Mouse (Mus musculus): ENCODE data around the gene Med13l. TPM values are rescaled to one million over a fixed set of nuclear protein-coding genes. Genes with fewer than 3 reads are reported as not detected.

Med13l gene
- total RNA-seq, 2 experiments from 2014 or later: 74.8 to 75.7 TPM

DNA sequence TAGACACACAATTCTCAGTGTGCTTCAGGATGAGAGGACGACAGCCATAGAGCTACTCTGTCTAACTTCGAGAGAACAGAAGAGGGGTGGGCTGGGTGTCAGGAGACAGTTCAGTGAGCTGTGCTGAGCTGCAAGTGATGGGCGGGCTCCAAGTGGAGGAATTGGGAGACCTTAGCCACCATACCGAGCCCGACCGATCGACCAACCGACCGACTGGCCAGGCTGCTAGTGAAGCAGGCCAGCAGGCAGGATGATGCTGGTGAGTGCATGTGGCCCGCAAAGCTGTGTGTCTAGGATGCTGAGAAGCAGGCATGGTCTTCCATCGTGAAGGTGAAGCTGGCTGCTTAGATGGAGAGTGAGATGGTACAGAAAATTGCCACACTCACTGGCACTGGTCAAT lies 94.1 kb downstream of the Med13l start:
- DNase-seq (ENCODE audit: low spot score in 2 of 2): no peak

DNA sequence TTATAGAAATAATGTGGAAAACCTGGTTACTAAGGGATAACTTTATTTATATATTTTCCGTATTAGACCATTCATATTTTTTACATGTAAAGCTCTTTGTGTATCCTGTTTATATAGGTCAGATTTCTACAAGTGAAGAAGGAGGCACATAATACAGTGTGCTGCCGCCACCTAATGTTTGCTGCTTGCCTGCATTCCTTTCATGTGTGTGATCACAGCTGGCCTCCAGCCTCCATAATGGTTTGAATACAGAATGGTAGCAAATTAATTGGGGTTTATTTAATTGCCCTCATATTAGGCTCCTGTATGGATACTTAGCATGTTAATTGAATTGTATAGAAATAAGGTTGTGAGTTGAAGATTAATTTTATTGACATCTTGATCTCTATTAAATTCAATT lies 94.5 kb downstream of the Med13l start:
- peak in 1 of 2 experiments; percentile 49 for DNase-seq (ENCODE audit: low spot score in 2 of 2)

DNA sequence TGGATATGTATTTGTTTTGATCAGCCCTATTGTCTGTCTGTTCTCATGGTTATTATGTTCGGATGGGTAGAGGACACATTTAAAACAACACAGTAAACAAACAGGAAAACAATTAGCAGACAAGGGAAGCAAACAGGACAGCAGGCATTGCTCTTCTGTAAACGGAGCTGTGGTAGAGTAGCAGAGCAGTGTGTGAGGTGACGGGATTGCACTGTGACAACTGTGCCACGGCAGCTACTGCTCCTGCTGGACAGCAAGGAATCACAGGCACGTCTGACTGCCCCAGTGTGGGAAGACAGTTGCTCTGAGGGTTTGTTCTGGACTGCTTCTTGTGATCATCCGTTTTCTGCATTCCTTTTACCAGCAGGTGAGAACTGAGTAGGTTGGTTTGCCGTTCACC lies 94.9 kb downstream of the Med13l start:
- no peak for DNase-seq (ENCODE audit: low spot score in 2 of 2)

DNA sequence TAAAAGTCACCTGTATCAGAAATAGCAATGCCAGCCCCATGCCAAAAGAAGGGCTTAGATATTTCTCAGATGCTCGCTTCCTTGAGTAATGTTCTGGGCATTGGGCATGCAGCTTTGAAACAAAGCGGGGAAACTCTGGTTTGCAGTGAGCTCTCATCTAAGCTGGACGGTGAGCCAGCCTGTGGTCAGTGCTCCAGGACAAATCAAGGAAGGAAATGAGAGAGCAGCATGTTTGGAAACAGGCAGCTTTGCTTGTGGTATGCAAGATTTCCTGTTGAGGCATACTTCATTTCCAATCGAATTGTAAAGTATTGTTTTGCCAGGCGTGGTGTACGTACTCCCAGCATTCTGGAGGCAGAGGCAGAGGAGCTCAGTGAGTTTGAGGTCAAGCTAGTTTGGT lies 95.5 kb downstream of the Med13l start:
- DNase-seq (ENCODE audit: low spot score in 2 of 2): no peak

DNA sequence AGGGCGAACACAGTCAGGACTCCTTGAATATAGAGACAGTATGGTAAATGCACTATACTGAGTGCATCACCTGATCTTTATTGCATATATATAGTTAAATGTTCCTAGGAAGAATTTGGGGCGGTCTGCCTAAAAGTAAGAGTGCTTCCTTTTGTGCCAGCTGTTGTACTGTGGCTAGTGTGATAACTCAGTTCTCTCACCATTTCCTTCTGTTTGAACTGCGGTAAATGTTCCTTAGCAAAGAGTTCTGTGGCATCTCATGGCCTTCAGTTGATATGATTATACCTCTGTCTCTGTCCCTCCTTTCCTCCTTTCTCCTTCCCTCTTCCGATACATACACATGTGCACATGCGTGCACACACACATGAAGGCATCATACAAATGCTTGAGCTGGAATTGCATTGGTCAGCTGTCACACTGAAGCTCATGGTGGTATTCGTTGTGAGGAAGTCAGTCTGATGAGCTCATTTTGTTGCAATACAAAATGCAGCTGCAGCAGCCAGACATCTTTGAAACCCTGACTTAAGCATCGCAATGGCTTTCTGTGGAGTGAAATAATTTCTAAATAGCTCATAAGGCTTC lies 97.9 kb downstream of the Med13l start:
- no peak for DNase-seq (ENCODE audit: low spot score in 2 of 2)

DNA sequence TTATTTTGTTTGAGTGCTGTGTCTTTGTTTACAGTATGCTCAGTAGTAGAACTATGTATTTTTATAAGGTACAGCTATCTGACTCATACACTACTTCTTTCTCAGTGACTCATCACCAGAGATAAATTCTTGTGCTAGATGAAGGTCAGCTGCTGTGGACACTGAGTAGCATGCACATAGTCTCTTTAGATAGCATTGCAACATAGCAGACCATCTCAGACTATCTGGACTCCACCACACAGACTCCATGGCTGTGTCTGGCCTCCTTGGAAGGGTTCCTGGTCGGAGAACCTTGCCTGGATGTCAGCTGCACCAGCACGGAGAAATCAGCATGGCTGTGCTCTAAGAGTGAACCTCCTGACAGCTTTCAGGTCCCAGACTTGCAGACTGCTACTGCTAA lies 99.2 kb downstream of the Med13l start:
- no peak for DNase-seq (ENCODE audit: low spot score in 2 of 2)

DNA sequence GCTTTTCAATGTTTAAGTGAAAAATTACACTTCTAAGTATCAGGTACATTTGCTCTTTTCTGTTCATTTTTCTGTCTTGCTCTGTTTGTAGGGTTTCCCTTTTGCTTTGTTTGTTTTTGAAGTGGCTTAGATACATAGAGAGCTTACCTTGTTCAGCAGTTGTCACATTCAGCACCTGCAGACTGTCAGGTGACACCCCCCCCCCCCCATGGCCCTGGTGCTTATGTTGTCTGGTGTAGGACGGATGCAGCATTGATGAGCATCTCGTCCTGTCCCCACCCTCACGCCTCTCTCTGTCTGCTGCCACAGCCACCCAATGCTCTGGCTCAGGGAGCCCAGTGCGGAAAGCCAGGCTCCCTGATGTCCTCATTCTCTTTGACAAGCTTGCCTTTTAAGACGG lies 101.3 kb downstream of the Med13l start:
- no peak for DNase-seq (ENCODE audit: low spot score in 2 of 2)

DNA sequence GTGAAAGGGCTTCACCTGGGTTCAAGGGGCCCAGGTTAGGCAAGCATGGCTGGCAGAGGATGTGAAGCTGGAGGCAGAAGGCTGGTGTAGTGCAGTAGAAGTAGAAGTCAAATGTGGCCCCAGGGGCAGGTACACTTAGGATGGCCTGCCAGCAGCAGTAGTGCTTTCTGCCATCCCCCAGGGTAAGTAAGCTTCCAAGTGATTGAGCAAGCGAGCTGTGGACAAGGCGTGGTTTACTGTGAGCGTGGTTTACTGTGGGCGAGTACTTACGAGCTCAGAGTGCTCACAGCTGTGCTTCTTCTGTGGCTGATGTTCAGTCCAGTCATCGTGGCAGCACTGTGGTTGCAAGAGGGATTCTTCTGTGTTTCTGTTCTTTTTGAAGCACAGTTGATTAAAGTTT lies 103.5 kb downstream of the Med13l start:
- no peak for DNase-seq (ENCODE audit: low spot score in 2 of 2)

DNA sequence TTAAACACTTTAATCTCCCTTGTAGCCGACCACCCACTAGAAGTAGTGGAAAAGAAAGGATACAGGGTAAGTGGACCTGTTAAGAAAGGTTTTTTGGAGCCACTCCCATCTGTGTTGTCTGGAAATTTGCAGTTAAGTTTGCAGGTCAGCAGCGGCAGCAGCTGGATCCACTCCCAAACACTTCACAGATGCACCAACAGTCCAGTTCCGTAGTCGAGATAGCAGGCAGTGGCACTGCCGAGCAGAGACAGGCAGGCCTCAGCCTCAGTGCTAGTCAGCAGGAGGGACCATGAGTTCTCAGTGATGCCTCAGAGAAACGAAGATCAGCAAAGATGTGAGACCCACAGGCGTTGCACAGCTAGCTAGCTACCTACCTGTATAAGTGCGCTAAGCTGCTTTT lies 104.5 kb downstream of the Med13l start:
- DNase-seq (ENCODE audit: low spot score in 2 of 2): no peak

DNA sequence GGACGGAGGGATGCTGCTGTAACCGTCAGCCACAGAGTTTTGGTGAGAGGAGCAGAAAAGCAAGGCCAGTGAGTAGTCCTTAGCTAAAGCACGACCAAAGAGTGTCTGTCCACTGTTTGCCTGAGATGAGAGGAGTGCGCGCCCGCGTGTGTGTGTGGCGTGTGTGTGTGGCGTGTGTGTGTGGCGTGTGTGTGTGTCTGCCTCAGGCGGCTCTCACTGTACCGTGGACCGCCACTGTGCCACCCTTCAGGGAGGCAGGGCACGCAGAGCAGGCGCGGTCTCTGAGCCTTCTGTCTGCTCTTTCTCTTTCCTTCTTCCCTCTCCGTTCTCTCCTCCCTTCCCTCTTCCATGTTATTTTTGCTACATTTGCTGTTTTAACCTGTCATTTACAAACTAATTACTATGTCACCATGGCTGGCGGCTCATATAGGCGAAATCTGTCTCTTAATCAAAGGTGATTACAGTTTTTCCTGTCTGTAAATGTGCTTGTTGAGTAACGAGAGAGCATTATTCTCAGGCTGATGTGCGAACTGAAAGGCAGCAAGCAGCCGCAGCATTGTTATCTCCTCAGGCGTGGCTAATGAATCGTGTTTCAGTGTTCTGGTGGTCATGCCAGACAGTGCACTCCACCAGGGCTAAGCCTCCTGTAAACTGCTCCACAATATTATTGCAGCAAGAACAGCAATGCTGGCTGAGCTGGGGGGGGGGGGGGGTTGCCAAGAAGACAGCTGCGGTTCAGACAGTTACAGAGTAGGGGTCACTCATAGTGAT lies 106.1 kb downstream of the Med13l start:
- no peak for DNase-seq (ENCODE audit: low spot score in 2 of 2)

DNA sequence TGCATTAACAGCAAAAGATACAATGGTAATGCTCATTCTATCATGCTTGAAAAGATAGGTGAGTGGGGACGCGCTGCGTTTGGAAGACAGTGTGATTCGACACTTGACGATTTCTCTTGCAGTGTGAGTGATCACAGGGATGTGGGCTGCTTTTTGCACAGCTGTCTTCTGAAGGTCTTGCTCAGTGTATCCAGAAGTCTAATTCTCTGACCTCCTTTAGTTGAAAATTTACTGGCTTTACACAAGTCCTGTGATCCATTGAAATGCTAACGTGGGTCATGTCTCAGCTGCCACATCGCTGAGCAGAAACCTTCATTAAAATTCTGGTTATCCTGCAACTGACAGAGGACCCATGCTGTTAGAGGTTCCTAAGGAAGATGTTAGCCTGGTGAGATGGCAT lies 107.4 kb downstream of the Med13l start:
- DNase-seq (ENCODE audit: low spot score in 2 of 2): no peak

DNA sequence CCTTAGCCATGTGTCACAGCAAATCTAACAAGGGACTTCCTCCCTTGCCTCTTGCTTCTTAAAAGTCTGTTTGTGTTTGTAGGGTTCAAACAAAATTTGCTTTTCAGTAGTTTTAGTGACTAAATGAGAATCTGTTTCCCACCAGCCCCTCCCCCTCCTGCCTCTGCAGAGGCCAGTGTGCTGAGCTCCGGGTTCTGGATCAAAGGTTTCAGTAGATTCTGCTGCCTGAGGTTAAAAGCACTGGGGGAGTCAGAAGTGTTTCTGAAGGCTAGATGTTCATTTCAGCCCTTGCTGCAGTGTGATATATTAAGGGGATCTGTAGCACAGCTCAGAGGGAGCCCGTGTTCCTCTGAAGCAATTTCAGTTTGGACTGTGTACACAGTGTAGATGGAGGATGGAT lies 108.5 kb downstream of the Med13l start:
- DNase-seq (ENCODE audit: low spot score in 2 of 2): no peak

DNA sequence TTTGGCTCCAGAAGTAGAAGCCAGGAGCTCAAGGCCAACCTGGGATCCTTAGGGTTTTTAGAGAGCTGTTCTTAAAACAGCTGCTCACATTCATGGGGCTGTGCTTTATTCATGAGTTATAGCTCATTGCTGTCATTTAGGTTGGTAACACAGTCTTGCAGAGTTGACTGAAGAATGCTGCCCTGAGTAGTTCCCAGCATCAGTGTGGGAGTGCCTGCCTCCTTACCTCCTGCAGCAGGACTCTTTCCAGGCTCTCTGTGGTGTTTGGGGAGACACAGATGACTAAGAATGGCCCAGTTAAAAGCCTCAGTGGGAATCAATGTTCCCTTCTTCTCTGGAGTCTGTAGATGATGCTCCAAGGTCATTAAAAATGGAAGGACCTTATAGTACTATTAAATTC lies 111.6 kb downstream of the Med13l start:
- no peak for DNase-seq (ENCODE audit: low spot score in 2 of 2)

DNA sequence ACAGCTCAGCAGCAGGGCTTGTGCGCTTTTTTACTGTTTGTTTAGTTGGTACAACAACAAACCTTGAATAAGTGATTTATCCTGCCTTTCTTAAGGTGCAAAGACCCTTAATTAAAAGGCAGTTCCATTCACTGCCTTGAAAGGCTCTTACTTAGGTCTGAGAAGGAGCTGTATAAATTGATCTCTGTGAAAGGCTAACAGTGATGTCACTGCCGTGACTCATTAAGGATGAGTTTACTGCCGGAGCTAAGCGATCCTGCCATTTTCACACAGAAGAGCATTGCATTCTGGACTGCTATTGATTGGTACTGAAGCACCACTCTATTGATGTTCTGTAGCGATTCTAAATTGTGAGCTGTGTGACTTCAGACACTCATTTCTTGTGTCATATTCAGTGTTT lies 113.4 kb downstream of the Med13l start:
- DNase-seq (ENCODE audit: low spot score in 2 of 2): no peak

DNA sequence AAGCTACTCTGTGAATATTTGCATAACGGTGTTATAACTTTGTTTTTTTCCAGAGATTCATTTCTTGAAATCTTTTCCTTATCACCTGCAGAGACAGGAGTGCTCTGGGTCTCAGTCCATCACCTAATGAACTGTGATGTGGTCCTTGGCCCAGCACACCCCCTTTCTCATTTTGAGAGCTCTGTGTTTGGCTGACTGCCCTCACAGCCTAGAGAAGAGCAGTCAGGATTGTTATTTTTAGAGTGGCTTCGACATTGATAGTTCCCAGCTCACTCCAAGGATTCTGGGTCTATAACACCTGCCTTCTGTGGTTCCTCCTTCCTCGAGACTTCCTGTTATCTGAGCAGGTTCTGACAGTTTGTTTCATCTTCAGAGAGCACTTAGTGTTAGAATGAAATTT lies 113.8 kb downstream of the Med13l start:
- no peak for DNase-seq (ENCODE audit: low spot score in 2 of 2)

DNA sequence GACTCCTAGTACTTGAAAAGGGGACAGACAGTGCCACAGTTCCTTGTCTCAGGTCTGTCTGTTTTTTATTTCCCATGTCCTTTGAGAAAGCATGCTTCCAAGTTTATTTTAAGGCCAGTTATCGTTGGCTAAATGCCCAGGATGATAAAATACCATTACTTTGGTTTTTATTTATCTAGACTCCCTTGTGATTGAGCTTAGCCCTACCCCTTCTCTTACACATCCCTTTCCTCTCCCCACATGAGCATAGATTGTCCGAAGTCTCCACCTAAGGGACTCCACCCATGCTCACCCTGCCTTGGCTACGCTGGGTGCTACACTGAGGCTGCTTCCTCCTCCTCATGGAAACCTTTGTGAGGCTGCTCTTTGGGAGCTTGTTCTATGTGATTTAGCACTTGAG lies 115.2 kb downstream of the Med13l start:
- DNase-seq (ENCODE audit: low spot score in 2 of 2): no peak

DNA sequence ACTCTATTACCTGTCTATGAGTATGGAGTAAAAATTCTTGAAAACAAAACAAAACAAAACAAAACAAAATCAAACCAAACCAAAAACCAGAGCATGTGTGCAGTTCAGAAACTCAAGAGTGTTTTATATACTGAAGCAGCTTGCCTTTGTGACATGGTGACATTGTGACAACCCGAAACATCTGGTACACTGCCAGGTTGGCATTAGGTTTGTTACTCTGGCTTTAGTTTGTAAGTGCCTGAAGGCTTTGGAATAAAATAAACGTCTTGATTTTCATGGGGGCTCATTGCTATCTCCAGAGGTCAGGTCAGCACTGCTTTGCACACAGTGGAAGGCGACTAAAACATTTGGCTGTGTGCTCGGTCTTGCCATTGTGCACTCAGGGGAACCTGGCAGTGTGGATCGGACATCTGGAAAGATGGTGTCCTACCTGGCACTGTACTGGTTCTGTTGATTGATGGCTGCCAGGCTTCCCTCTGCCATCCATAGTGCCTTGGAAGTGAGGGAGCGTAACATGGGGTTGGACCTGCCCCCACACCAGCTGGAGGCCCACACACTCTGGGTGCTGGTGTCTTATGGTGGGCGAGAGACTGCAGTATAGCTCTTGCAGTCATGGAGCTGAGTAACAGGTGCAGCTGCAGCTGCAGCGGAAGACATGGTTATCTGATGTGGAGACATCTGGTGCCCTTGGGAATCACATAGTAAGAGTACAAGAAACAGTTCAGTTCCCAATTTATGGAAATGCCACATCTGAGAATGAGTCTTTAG lies 115.9 kb downstream of the Med13l start:
- DNase-seq (ENCODE audit: low spot score in 2 of 2): no peak

DNA sequence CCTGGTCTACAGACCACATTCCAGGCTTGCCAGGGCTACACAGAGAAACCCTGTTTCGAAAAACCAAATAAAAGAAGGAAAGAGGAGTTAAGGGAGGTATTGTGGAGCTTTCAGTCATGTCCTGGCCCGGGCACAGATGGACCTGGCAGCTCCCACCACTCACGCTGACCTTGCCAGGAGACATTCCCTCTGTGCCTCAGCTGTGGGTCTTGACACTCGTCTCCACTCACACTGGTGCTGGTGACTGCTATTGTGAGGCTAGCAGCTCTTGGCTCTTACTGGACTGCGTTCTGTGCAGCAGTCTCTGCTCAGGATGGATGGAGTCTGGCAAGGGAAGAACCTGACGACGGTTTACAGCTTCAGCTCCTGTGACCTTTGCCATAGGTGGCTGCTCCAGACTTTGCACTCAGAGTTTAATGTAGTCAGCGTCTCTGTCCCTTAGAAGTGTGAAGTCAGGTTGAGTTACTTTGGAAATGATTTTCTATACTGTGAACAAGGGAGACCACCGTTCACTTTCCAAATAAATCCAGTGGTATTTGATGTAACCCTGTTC lies 118.9 kb downstream of the Med13l start:
- no peak for DNase-seq (ENCODE audit: low spot score in 2 of 2)

DNA sequence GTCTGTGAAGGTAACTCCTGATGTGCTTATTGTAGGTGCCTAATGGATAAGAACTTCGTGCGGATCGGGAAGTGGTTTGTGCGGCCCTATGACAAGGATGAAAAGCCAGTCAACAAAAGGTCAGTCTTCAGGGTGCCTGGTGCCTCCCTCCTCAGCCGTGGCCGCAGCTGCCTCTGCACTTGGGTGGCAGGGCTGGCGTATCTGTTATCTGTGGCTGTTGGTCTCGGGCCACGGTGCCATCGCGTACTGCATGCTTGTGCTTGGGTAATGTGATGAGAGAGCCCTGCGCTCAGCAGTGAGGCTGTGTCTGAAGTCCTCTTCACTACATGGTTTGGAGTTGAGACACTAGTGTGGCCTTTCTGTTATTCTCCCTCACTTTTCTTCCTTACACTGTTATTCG lies 120.4 kb downstream of the Med13l start:
- DNase-seq (ENCODE audit: low spot score in 2 of 2): no peak

DNA sequence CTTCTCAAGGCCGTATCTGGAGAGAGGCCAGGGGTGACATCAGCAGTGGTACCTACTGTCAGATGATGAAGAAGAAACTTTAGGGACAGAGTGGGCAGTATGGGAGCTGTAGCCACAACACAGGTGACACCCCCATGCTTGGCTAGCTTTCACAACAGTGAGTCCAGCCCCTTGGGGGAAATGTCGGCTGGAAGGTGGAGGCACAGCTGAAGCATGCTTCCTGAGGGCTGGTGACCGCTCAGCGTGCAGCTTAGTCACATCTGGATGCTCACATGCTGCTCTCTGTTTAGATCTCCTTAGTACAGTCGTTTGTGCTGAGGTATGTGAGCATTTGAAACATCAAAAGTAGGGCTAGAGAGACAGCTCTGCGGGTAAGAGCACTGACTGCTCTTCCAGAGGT lies 121.5 kb downstream of the Med13l start:
- no peak for DNase-seq (ENCODE audit: low spot score in 2 of 2)

DNA sequence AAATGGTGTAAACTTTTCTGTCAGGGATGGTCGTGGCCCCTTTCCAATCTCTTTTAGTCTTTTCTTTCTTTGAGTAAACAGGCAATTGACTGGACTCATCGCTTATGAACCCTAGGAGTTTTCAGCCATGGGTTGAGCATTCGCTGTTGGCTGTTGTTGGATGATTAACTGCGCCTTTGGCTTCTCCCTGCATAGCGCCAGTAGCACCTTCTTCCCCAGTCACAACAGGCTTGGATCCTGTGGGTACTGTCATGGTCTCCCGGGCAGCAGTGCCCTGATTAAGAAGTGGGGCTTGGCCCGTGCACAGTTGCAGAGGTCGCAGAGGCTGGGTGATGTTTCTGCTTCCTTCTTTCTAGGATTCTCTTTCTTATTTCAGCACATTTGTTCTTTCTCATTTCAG lies 124.7 kb downstream of the Med13l start:
- DNase-seq (ENCODE audit: low spot score in 2 of 2): no peak

DNA sequence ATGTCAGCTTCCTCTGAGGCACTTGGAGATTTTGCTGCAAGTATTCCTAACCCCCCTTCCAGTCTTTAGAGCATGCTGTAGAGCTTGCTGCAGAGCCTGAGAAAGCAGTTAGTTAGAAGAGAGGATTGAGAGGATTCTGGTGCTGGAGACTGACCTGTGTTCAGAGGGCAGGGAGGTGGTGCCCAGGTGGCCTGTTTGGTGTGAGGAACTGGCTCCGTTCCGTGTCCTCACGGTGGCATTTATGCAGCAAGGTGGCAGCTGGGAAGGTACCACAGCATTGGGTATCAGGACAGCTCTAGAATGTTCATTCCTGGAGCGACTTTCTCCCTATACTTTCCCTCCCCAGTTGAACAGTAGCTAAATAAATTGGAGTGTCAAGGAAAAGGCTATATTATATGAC lies 125.5 kb downstream of the Med13l start:
- no peak for DNase-seq (ENCODE audit: low spot score in 2 of 2)
